Mouse (Mus musculus): ENCODE data around the gene Mtss1l. TPM values are rescaled to one million over a fixed set of nuclear protein-coding genes. Genes with fewer than 3 reads are reported as not detected.

Mtss1l gene
- total RNA-seq, 2 experiments from 2014 or later, result 78.8 to 106 TPM

DNA sequence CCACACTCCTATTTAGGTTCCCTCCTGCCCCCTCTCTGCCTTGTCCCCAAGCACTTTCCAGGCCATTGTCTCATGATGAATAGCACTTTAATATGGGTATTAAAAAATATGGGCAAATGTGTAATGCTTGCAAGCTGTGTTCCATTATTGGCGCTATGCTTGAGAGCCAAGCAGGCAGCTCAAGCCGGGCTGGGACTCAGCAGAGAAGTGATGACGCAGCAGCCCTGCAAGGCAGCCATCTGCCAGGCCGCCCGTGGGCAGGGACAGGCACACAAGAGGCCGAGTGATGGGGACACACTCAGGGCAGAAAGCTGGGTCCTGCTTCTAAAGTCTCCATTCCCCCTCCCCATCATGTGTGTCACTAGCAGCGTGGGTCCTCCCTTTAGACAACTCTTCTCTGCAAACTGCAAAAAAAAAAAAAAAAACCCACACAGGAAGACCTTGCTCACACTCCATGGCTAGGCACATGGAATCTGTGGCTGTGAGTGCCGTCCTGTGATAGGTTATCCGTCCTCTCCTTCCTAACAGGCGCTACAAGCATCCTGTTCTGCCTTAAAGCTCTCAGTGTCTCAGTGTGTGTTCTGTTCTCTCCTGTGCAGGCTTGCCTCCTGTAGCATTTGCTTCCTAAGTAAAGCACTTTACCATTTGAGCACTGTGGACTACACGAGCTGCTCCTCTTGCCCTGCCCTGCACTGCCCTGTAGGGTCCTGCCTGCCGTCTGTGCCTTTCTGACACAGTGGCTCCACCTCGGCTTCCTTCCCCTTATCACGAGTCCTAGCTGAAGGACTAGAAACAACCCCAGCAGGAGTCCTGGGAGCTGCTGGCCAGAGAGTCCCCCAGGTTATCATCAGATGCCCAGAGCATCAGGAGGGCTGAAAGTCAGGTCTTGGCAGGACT, 15.6 kb upstream of the Mtss1l start:
- intact Hi-C loops (cut with DNase I), result no loop called here
- no peak for DNase-seq

DNA sequence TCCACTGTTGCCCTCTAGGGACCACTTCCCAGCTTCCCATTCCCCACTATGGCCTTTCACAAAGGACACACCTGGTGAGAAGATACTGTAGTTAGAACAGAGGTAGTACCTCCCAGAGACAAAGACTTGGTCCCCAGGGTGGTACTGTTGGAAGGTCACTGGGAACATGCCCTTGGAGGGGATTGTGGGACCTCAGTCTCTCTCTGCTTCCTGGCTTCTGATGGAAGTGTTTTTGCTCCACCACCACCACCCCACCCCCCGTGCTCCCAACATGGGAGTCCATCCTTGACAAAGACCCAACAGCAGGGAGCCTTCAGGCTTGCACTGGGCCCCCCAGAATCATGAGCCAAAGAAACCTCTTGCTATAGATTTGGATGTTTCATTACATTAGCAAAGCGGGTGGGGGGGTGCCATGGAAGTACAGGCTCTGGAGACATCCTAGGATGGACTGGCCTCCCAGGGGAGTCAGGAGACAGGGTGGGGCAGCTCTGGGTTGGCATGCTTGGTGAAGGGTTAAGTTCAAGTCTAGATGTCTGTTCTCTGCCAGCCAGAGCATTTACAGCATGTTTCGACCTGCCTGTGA, 14.9 kb upstream of the Mtss1l start:
- intact Hi-C loops (cut with DNase I), result no loop called here
- no peak for DNase-seq

DNA sequence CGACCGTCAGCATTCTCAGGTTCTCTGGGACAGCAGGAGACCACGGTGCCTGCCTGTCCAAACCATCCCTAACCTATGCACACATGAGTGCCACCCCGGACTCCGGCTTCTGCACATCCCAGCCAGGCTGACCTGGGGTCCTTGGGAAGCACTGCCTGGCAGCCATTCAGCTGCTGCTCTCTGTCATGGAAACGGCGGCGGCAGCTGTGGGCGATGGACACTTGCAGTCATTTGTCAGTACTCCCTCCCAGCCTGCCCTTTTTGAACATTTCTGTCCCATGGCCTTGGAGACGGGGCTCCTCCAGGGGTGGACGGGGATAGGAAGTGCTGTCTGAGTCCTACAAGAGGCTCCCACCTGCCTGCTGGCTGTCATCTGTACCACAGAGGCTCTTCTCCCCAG, 12.8 kb upstream of the Mtss1l start:
- intact Hi-C loops (cut with DNase I), result no loop called here
- no peak for DNase-seq

DNA sequence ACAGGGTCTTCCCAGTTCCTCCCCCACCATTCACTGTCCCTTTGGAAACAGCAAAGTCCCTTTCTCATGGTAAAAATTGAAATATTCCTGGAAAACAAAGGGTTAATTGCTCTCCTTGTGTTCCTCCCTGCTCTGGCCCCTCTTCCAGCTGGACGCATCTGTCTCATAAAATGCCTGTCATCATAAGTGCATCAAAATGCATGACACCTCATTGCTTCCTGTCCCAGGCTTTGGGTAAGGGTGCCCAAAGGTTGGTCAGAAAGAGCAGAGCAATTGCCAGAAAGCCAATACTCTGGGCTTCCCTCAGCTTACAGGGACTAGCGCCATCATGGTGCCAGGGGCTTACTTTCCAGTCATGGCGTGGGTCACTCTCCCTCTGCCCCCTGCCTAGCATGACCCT, 10.7 kb upstream of the Mtss1l start:
- DNase-seq, result no peak
- intact Hi-C loops (cut with DNase I), result no loop called here

DNA sequence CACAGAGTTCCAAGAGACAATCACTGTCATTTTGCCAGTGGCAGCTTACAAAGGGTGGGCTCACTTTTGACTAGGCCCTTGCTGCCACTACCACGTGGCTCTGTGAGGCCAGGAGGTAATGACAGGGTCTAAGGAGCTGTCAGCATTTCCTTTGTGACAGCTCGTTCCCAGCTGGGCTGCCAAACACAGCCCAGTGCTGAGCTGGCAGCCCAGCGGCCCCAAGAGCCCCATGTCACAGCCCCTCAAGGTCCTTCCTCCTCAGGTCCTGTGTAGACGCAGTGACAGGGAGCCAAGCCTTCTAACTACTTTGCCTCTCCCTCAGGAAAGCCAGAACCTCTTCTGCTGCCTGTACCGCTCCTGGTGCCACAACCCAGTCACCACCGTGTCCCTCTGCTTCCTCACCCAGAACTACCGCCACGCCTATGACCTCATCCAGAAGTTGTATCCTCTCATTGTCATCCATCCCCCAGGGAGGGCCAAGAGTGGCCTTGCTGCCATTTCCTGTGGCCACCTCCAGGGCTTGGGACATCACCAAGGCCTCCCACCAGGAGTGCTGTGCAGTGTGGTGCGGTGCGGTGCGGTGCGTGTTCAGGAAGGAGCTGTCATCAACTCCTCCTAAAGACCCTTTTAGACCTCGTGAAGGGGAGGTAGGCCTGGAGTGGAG, 9.9 kb upstream of the Mtss1l start:
- intact Hi-C loops (cut with DNase I), result no loop called here
- no peak for DNase-seq

DNA sequence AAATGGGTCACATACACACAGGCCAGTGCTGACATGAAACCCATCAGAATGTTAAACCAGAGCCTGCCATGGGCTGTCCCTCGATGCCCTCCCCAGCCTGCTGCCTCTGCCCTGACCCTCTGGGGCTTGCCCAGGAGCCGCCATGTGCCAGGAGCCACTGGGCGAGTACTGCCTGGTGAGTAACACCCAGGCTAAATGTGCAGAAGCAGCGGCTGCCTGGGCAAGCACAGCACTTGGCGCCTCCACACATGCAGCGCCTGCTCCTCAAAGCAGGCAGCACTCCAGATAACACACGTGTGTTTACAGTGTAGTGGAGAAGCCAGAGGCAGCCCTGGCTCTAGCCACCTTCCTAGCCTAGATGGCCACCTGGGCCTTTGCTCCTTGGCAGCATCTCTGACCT, 8.2 kb upstream of the Mtss1l start:
- peak; percentile 50 to 68 for DNase-seq
- intact Hi-C loops (cut with DNase I), result no loop called here

DNA sequence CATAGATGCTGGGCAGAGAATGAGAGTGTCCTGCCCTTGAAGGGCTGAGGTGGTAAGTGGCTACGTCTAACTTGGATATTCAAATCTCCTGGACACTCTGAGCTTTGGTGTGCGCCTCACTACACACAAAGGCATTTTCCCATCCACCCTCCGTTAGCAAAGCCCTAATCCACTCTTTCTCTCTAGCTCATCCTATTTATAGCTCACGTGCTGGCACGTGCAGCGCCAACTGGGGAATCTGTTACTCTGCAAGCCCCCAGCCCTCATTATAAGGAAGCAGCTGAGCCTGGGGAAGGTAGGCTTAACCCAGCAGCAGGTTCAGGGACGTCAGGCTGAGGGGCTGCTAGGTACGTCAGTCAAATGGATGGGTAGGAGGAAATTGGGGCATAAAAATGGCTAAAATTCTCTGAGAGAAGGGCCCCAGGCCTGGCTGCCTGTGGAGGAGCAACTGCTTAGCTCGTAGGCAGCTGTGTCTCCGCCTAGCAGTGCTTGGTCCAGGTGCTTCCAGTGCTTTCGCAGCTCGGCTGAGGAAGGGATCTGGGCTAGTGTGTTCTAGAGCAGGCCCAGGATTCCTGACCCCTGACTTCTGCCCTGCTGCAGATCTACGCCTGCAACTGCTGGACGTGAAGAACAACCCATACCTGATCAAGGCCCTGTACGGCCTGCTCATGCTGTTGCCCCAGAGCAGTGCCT, 6.3 kb upstream of the Mtss1l start:
- intact Hi-C loops (cut with DNase I), result loop anchor here (5.0 kb wide), 1 partner anchor 38 kb away; no protein-coding TSS in a partner anchor
- DNase-seq, result no peak

DNA sequence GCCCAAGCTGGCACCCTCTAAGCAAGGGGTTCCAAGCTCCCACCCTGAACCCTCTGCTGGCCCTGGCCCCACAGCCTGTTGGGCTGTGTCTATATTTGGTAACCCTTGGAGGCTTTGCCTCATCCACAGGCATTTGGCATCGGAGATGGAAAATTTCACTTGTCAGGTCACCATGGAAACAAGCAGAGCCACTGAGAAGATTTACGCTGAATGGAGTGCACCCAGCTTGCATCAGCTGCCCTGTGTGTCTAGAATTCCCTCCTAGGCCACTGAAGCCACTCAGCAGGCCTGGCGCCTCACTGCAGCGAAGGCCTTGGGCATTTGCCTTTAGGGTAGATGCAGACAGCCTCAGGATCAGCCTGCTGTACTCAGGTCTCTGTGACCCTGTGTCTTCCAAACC, 5.2 kb upstream of the Mtss1l start:
- intact Hi-C loops (cut with DNase I), result loop anchor here (5.0 kb wide), 1 partner anchor 39 kb away; no protein-coding TSS in a partner anchor
- no peak for DNase-seq

DNA sequence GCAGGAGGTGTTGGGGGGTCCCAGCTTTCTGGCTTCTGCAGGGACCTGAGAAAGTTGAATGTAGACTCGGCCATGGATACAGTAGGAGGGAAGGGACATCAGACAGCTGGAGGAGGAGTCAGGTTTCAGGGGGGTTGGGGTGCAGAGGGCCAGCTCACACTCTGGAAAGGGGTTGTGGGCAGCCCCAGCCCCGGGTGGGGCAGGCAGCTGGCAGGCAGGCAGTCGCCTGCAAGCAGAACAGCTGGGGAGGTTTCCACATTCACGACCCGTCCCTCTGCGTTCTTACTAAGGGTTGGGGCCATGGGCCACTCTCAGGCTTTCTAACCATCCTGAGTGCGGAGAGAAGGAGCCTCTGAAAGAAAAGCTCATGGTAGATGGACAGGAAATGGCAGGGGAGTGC, 4.1 kb upstream of the Mtss1l start:
- intact Hi-C loops (cut with DNase I), result loop anchor here (5.0 kb wide), 1 partner anchor 40 kb away; no protein-coding TSS in a partner anchor
- DNase-seq, result no peak

DNA sequence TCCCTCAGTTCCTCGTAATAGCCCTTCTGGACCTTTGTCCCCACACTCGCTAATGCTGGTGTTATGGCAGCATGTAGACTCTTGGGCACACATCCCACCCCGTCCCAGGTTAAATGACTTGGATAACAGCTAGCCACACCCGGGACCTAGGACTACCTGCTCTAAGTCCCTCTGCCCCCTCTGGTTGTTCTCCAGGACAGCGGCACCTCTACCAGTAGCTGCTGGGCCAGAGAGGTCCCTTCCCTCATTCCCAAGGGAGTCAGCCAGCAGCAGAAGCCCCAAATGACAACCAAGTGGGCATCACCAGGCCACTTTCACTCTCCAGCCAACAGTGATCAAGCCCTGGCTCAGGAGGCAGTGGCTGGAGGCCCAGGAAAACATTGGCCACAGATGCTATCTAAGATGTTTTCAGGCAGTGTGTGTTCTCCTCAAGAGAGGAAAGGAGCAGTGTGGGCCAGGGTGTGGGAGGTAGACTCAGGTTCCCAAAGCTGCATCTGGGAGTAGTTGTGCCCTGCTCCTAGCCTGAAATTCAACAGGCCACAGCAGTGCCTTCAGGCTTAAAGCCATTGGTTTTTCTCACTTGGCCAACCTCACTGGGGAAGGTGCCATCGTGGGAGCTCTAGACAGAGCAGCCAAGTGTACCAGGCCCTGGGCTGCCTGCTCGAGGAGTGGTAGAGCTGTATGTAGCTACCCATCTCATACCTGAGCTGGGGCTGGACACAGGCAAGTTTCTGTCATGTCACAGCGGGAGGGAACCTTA, 2.9 kb upstream of the Mtss1l start:
- DNase-seq, result no peak
- intact Hi-C loops (cut with DNase I), result loop anchor here (5.0 kb wide), 1 partner anchor 41 kb away; no protein-coding TSS in a partner anchor

DNA sequence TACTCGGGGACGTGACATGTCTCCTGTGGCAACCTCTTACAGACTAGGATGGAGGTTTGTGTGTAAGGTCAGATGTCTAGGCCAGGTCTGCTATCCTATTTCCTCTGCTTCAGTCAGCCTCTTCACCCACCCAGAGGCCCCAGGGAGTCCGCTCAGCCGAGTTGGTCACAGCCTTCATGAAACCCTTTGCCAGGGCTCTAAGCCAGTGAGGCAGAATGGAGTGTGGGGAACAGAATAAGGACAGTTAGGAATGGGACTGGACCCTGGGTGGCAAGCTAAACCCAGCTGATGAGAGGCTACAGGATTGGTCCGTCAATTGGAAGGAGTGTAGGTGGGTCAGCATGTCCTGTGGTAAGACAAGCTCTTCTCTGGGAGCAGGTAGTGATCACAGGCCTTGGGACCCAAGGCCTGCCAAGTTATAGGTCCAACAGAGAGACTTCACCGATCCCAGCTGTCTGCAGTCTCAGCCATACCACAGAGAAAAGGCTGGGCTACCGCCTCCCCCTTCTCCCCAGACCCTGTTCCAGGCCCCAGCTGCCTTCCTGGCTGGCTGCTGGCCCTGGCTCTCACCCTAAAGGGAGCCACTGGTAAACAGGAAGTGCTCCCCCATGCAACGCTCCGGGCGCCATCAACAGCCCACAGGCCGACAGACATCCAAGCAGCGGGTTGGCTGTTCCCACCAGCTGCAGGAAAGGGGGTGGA, 2.2 kb upstream of the Mtss1l start:
- DNase-seq, result peak; percentile 65
- intact Hi-C loops (cut with DNase I), result loop anchor here (5.0 kb wide), 1 partner anchor 42 kb away; no protein-coding TSS in a partner anchor

DNA sequence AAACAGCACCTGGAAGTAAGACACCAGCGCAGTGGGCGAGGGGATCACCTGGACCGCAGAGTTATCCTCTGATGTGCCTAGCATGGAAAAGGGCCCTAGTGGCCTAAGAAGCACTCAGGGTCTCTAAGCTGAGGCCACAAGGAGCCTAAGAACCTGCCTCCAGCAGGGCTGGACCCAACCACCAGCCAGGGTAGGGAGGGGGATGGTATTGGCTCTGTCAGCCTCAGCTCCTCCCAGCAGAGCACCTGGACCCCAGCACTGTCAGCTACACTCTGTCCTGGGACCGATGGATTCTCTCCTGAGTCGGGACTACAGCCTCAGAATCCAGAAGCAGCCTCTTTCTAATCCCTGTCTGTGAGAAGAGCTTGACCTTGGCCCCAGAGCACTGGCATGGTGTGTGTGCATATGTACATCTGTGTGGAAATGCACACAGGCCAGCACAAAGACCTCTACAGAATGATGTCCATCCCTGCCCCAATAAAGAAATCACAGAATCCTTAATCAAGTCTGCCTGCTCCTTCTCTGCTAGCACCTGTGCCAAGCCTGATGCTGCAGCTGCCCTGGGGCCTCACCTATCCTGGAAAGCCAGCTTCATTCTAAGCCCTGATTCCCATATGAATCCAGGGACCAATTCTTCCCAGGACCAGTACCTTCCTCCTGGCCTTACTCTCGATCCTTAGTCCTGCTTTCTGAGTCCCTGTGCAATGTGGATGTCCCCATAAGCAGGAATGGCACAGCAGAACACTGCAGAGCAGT, 1.2 kb upstream of the Mtss1l start:
- DNase-seq, result no peak
- intact Hi-C loops (cut with DNase I), result loop anchor here (5.0 kb wide), 1 partner anchor 43 kb away; no protein-coding TSS in a partner anchor

DNA sequence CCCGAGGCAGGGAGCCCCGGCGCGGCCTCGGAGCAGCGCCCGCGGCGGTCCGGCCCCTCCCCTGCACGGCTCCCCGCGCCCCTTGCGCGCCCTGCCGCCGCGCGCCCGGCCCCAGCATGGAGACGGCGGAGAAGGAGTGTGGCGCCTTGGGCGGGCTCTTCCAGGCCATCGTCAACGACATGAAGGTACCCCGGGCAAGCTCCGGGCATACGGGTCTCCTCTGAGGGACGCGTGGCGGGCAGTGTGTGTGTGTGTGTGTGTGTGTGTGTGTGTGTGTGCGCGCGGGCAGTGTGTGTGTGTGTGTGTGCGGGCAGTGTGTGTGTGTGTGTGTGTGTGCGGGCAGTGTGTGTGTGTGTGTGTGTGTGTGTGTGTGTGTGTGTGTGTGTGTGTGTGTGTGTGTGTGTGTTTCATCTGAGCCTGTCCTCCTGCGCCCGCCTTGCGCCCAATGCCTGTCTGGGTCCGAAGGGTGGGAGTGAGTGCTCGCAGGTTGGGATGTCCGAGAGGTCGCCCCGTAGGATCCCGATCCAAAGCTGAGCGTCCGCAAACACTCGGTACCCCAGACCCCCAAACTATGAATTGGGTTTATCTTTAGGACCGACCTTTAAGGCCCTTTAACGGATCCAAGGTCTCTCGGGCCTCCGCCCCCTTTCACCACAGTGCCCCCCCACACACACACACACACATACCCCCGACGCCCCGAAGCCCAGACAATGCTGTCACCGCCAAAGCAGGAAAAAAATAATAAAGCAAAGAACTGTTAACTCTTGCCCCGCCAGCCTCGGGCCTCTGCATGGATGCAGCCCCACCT, 534 bp downstream of the Mtss1l start:
- intact Hi-C loops (cut with DNase I), result no loop called here
- DNase-seq, result no peak

DNA sequence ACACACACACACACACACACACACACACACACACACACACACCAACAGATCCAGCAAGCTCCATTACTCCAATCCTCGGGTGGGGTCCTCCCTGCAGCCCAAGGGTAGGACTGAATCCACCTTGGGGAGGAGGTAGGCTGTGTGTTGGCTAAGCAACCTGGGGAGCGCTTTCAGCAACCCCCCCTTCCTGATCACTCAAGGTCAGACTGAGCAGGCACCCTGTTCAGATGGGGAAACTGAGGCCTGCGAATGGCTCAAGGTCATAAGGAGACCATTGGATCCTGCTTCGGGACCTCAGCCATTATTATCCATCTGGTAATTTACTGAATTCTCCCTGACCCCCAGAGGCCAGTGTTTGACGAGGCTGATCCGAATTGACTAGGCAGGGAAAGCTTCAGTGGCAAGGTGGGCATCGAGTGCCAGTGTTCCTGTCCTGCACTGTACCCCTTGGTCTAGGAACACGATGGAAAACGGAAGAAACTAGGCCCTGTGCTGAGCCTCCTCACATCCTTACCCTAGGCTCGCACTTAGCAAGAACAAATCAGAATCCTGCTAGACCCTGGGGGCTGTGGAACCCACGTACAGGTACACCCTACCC, 1.2 kb downstream of the Mtss1l start:
- no peak for DNase-seq
- intact Hi-C loops (cut with DNase I), result no loop called here

DNA sequence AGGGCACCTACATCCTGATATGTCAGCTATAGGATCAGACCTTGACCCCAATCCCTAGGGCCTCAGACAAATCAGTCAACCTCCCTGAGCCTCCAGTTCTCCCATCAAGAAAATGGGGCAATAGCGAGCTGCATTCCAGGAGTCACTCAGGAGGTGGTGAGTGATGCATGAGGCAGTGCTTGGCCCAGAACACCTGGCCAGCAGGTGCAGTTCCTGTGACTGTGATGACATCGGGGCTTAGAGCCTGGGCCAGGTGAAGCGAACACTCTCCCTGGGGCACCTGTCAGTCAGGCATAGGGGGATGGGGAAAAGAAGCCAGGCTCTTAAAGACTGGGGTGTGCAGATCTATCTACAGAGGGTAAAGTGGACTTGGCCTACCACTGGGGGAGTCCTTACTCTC, 3.2 kb downstream of the Mtss1l start:
- no peak for DNase-seq
- intact Hi-C loops (cut with DNase I), result no loop called here

DNA sequence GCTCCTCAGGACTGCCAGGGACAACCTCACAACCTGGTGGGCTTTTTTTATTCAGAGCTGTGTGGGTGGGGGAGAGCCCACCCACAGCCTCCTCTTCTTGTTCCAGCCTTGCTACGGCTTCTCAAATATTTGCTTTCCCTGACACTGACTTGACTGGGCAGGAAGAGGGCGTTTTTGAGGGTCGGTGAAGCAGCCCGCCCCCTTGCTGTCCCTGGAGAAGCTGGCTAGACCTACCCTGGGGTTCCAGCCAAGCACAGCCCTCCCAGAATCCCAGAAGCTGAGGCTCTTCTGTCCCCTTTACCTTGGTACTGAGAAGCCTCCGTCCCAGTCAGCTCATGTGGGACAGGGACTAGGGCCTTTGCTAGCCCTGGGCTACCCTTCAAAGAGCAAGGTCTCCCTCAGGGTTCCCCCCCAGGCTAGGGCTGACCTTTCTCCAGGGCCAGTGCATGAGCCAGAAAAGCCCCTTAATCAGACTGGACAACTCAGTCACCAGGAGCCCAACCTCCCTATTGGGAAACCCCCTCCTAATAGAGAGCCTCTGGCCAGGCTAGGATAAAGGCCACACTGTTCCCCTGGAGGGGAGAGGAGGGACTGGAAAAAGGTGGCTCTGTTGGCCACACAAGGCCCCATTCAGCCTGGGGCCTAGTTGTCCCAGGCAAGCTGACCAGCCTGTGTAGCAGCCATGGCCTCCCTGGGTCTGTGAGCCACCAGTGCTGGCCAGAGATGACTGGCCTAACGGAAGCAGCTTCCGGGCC, 4.0 kb downstream of the Mtss1l start:
- no peak for DNase-seq
- intact Hi-C loops (cut with DNase I), result no loop called here

DNA sequence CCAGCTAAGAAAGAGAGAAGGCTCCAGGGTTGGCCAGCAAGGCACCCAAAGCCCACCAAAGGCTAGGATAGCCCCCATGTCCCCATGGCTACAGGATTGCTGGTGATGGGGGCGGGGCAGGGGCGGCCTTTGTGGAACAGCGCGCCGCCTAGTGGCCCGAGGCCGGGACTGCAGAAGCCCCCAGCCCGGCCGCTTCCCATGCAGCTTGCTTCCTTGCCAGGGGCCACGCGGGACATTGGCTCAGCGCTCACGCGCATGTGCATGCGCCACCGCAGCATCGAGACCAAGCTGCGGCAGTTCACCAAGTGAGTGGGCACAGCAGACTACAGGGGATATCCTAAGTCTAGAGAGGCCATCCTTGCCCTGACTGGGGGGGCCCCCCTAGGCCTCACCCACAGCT, 5.6 kb downstream of the Mtss1l start:
- DNase-seq, result peak; percentile 45 to 68
- intact Hi-C loops (cut with DNase I), result loop anchor here (1.0 kb wide), 1 partner anchor 81 kb away; no protein-coding TSS in a partner anchor

Measured in gastrocnemius, postnatal 36 days (tissue).